Mouse (Mus musculus): ENCODE results near the gene Slc36a4.

DNA sequence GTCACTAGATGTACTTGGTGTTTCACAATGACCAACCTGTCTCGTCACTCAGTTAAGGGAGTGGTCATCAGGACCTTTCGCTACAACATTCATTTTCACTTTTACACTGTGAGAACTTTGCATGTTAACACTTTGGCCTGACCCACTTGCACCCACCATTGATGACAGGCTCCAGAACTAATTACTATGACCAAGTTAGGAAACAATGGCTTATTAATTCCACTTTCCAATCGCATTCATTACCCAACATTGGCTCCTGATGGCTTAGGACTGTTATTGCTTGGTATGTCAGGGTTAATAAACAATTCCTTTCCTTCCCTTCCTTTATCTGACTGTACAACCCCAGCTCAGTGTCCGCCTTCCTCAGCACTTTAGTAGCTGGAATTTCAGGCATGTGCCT lies 72.4 kb downstream of the Slc36a4 start:
- TF ChIP-seq CEBPB (IDR thresholded peaks at IDR 0.05; ENCODE audit: insufficient read depth, poor library complexity, severe bottlenecking): no peak
- TF ChIP-seq MYOD1 (IDR thresholded peaks at IDR 0.05; ENCODE audit: control insufficient read depth in 1 of 3, insufficient read length in 2 of 3, low read depth in 2 of 3): no peak
- TF ChIP-seq E2F4 (IDR thresholded peaks at IDR 0.05; ENCODE audit: insufficient read depth): no peak
- no peak for TF ChIP-seq POLR2A (IDR thresholded peaks at IDR 0.05; ENCODE audit: insufficient read length, low read depth)
- TF ChIP-seq MAX (IDR thresholded peaks at IDR 0.05; ENCODE audit: low read depth): no peak
- no peak for TF ChIP-seq USF1 (IDR thresholded peaks at IDR 0.05; ENCODE audit: low read depth)
- no peak for TF ChIP-seq TCF12 (IDR thresholded peaks at IDR 0.05; ENCODE audit: insufficient read depth, poor library complexity, severe bottlenecking)
- TF ChIP-seq SRF (IDR thresholded peaks at IDR 0.05; ENCODE audit: control insufficient read depth, insufficient read length, low read depth): no peak
- TF ChIP-seq POLR2AphosphoS2 (IDR thresholded peaks at IDR 0.05; ENCODE audit: insufficient read length, low read depth): no peak
- TF ChIP-seq MYOG (IDR thresholded peaks at IDR 0.05; ENCODE audit: control insufficient read depth in 1 of 3, insufficient read depth in 1 of 3, insufficient read length in 2 of 3, low read depth in 2 of 3): no peak
- TF ChIP-seq REST (IDR thresholded peaks at IDR 0.05; ENCODE audit: insufficient read depth, insufficient read length): no peak
- no peak for TF ChIP-seq TCF3 (IDR thresholded peaks at IDR 0.05; ENCODE audit: insufficient read length, low read depth)

Measured in myocyte (in vitro differentiated cells).